Mouse (Mus musculus) liver, embryonic 15.5 days (tissue): Measurements from ENCODE around the gene Serpinc1. TPM values are rescaled to one million over a fixed set of nuclear protein-coding genes. Genes with fewer than 3 reads are reported as not detected.

Source experiments
- ATAC-seq: fragments of 200-750 bp; cut with Nextera tagmentation; 2 replicates; pipeline ENCODE4 v1.8.0; 2017; ENCODE audit warnings: moderate number of reproducible peaks, mild to moderate bottlenecking, moderate library complexity; ENCODE audit not compliant: insufficient read depth
- H3K27ac ChIP-seq: fragments of 300-500 bp; sonication (generic); replicated peaks from 2 replicates; pipeline ENCODE4 v1.5.1; 2015; ENCODE audit warnings: mild to moderate bottlenecking, inconsistent platforms
- H3K27me3 ChIP-seq: fragments of 300-500 bp; sonication (generic); 2 replicates; pipeline ENCODE4 v1.6.1; 2015; ENCODE audit warnings: mild to moderate bottlenecking, inconsistent platforms
- H3K36me3 ChIP-seq: fragments of 300-500 bp; sonication (generic); replicated peaks from 2 replicates; pipeline ENCODE4 v1.6.1; 2015; ENCODE audit warnings: moderate library complexity, mild to moderate bottlenecking, inconsistent platforms
- H3K4me1 ChIP-seq: fragments of 300-500 bp; sonication (generic); replicated peaks from 2 replicates; pipeline ENCODE4 v1.6.1; 2015; ENCODE audit warnings: inconsistent platforms
- H3K4me2 ChIP-seq: fragments of 300-500 bp; sonication (generic); 2 replicates; pipeline ENCODE4 v1.6.1; 2015; ENCODE audit warnings: moderate library complexity, mild to moderate bottlenecking, inconsistent platforms
- H3K4me3 ChIP-seq: fragments of 300-500 bp; sonication (generic); replicated peaks from 2 replicates; pipeline ENCODE4 v1.5.1; 2015; ENCODE audit warnings: mild to moderate bottlenecking, inconsistent platforms
- H3K9ac ChIP-seq: fragments of 300-500 bp; sonication (generic); 2 replicates; pipeline ENCODE4 v1.6.1; 2015; ENCODE audit warnings: moderate library complexity, mild to moderate bottlenecking, inconsistent platforms
- H3K9me3 ChIP-seq: fragments of 300-500 bp; sonication (generic); replicated peaks from 2 replicates; pipeline ENCODE4 v1.6.1; 2016; ENCODE audit warnings: inconsistent platforms
- WGBS: fragments of 180-500 bp; shearing (Covaris S2); methylation state at CpG from one replicate; pipeline ENCODE4 v1.1.7; 2015; ENCODE audit warnings: mixed read lengths; ENCODE audit not compliant: insufficient replicate concordance; 5-methylcytosine and 5-hydroxymethylcytosine counted together
- polyA plus RNA-seq: library from polyadenylated mRNA; unstranded; fragments of >200 nt; fragmentation: Nextera tagmentation; extraction: Ambion mirVana; gene quantifications from 2 replicates; pipeline ENCODE4 v1.2.1, GENCODE M21; 2015

The Serpinc1 gene
- polyA plus RNA-seq = 916 and 1,075 TPM in 2 replicates

DNA sequence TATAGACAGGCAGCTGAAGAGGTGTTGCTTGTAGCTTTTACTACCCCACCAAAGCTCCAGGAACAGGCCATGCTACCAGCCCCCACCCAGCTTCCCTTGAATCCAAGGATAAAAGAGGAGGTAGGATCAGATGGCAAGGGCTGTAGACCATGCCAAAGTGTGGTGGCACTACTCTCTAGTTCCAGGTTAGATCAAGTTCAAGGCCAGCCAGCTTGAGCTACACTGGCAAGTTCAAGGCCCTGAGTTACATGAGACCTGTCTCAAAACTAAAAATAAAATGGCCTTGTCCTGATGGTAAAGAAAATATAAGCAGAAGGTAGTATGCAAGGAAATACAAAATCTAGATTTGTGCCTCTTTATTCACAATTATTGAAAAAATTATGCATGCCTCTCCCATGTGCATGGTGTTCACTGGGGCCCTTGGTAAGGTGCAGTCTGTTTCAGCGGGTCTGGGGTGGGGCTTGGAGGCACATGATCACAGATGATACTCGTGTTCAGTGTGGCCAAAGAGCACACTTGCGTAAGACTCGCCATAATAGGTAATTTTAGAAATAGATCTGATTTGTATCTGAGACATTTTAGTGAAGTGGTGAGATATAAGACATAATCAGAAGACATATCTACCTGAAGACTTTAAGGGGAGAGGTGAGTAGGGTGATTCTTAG is at the start of gene Serpinc1:
Serpinc1 (plus strand) TSS at position 515 of the 665 bp plus-strand sequence.
- H3K27ac ChIP-seq = no peak within 1 kb of the TSS
- H3K9ac ChIP-seq = no peak within 1 kb of the TSS
- 63% methylated on average over 4 of the region's 4 CpGs for WGBS
- no peaks in the 10 kb centered on the region; the same call in 1 of the 2 replicates for H3K4me1 ChIP-seq
- H3K4me3 ChIP-seq = no peak within 1 kb of the TSS
- no peak for ATAC-seq
- 0 out of 2 replicates have a peak, but pooled peaks cover 9% of the 10 kb centered on the region for H3K36me3 ChIP-seq
- H3K9me3 ChIP-seq = no peaks in the 10 kb centered on the region
- H3K4me2 ChIP-seq = no peak within 1 kb of the TSS
- H3K27me3 ChIP-seq = no peaks in the 10 kb centered on the region

DNA sequence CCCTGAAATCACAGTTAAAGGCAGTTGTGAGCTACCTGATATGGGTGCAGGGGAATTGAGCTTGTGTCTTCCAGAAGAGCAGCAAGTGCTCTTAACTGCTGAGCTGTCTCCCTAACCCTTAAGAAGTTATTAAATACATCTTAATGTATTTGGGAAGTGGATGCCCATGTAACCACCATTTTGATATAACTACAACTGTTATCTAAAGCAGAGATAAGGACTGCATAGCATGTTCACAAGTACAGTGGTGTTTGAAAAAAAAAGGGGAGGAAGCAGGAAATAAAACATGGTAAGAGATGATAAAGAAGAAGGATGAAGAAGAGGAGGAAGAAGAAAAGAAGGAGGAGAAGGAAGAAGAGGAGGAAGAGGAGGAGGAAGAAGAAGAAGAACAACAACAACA is 47.1 kb upstream of the Serpinc1 start:
- H3K4me2 ChIP-seq = no peak overlapping the region
- no peak overlapping the region for H3K4me3 ChIP-seq
- H3K4me1 ChIP-seq = no peaks in the 10 kb centered on the region
- no peak for ATAC-seq
- no peak overlapping the region for H3K27ac ChIP-seq
- H3K9me3 ChIP-seq = no peaks in the 10 kb centered on the region
- H3K36me3 ChIP-seq = peaks cover 17% of the 10 kb centered on the region
- no peak overlapping the region for H3K9ac ChIP-seq
- no peaks in the 10 kb centered on the region for H3K27me3 ChIP-seq

DNA sequence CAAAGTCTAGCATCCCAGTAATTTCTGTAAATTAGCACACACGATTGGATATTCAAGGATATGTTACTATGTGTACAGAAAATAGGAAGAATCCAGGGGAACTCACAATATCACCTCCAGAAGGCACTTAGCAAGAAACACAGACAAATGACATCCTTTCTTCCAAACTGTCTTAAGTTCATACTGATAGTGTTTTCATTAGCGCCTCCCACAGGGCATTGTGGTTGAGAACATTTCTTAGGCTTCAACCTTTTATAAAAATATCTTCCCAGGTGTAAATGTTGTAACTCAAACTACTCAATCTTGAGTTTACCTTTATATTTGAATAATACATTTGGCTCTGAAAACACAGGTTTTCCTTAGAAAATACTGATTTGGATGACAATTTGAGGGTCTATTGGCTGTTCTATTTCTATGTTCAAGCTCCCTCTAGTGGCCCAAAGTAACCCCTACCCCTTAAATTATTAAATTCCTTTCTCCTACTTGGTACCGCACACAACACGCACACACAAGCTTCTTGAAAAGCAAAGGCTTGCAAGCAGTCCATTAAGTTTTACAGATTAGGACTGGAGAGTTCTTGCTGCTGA is 44.4 kb upstream of the Serpinc1 start:
- H3K27ac ChIP-seq = no peak overlapping the region
- no peak overlapping the region for H3K4me3 ChIP-seq
- H3K36me3 ChIP-seq = peaks cover 36% of the 10 kb centered on the region
- H3K4me2 ChIP-seq = no peak overlapping the region
- no peaks in the 10 kb centered on the region for H3K27me3 ChIP-seq
- no peaks in the 10 kb centered on the region for H3K9me3 ChIP-seq
- WGBS = 78% methylated on average over 4 of the region's 4 CpGs
- H3K9ac ChIP-seq = no peak overlapping the region
- H3K4me1 ChIP-seq = no peaks in the 10 kb centered on the region
- ATAC-seq = no peak

DNA sequence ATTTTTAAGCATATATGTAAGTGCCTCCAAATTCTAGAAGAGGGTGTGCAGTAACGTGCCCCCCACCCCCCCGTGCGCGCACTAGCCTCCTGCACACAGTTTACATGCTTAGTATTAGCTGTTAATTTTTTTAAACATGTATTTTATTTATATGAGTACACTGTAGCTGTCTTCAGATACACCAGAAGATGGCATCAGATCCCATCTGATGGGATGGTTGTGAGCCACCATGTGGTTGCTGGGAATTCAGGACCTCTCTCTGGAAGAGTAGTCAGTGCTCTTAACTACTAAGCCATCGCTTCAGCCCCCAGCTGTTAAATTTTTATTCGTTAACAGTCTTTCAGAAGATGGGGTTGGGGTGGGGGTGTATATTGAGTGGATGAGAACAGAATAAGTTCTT is 42.8 kb upstream of the Serpinc1 start:
- Histone ChIP-seq H3K9ac (no peak overlapping the region), H3K4me1 (no peaks in the 10 kb centered on the region), H3K4me3 (no peak overlapping the region), H3K36me3 (peaks cover 38% of the 10 kb centered on the region), H3K4me2 (no peak overlapping the region), H3K27me3 (no peaks in the 10 kb centered on the region), H3K27ac (no peak overlapping the region), H3K9me3 (no peaks in the 10 kb centered on the region)
- ATAC-seq = no peak
- 87% methylated on average over 6 of the region's 6 CpGs for WGBS

DNA sequence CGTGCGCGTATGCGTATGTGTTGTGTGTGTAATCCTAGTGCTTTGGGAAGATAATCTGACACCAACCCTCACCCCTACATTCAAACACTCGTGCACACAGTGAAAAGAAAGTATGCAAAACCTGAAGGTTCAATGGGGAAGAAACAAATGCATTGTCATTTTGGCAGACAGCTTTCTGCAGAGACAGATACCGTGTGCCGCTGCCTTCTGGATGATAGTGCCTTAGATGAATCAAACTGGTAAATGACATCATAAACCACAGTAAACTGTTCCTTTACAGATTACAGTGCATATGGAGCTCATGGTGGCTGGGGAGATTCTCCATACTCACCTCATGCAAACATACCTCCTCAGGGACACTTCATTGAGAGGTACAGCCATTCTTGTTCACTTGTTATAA is 15.2 kb upstream of the Serpinc1 start:
- no peaks in the 10 kb centered on the region for H3K9me3 ChIP-seq
- no peaks in the 10 kb centered on the region for H3K27me3 ChIP-seq
- H3K9ac ChIP-seq = no peak overlapping the region
- H3K4me2 ChIP-seq = no peak overlapping the region
- H3K4me3 ChIP-seq = no peak overlapping the region
- no peak overlapping the region for H3K27ac ChIP-seq
- H3K36me3 ChIP-seq = peaks cover 80% of the 10 kb centered on the region
- no peak for ATAC-seq
- 65% methylated on average over 7 of the region's 7 CpGs for WGBS
- no peaks in the 10 kb centered on the region for H3K4me1 ChIP-seq

DNA sequence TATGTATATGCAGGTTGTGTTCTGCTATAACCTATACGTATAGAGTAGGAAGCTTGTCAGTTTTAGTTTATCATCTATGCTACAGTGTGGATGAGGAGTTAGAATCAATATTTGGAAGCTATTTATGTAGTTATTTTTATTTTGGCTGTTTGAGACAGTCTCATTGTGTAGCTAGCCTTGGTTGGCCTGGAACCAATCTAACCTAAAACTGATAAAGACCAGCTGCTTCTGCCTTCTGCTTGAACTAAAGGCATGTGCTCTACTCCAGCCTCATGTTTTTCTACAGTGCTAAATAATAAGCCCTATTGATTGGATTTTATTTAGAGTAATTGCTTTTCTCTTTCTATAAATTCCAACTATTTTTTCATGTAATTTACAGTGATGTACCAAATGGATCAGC is 11.1 kb upstream of the Serpinc1 start:
- Histone ChIP-seq H3K4me2 (no peak overlapping the region), H3K4me1 (no peaks in the 10 kb centered on the region), H3K27me3 (no peaks in the 10 kb centered on the region), H3K36me3 (peaks cover 74% of the 10 kb centered on the region), H3K27ac (no peak overlapping the region), H3K9me3 (no peaks in the 10 kb centered on the region), H3K4me3 (no peak overlapping the region), H3K9ac (no peak overlapping the region)
- WGBS = 80% methylated on average over 1 of the region's 1 CpGs
- no peak for ATAC-seq

DNA sequence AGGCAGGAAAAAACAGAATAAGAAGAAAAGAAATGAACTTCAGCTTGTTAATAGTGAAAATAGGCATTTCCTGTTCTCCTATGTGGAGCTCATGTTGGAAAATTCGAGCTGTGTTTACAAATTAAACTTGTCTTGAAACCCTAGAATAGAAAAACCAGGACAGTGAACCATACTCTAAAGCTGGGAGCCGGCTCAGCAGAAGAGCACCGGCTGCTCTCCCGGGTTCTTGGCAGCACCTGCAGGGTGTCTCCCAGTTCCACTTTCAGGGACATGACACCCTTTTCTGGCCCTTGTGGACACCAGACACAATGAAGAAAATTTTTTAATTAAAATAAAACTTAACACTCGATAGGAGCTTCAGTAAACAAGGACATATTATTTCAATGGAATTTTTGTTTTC is 9.7 kb upstream of the Serpinc1 start:
- Histone ChIP-seq H3K4me2 (no peak overlapping the region), H3K9me3 (no peaks in the 10 kb centered on the region), H3K4me1 (no peaks in the 10 kb centered on the region), H3K27me3 (no peaks in the 10 kb centered on the region), H3K9ac (no peak overlapping the region), H3K36me3 (peaks cover 60% of the 10 kb centered on the region), H3K4me3 (no peak overlapping the region), H3K27ac (no peak overlapping the region)
- ATAC-seq = no peak
- 79% methylated on average over 5 of the region's 5 CpGs for WGBS

DNA sequence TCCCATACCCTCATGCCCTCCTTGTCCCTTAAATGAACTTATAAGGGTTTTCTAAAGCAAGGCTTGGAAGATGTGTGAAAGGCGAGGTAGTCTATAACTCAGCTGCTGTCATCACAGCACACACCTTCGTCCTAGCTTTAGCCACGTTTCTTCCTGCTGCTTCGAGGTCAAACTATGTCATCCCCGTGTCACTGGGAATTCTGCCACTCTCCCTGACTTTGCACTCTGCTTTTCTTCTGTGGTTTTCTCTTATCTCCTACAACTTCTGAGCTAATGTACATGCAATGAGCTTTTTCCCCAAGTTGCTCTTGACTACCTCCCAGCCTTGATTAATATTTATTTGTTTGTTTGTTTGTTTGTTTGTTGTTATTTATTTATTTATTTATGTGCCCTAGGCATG is 1.6 kb downstream of the Serpinc1 start:
- H3K9me3 ChIP-seq = no peaks in the 10 kb centered on the region
- peak overlapping the region; percentile 58 for H3K27ac ChIP-seq
- no peak overlapping the region for H3K4me3 ChIP-seq
- WGBS = 42% methylated on average over 5 of the region's 5 CpGs
- no peaks in the 10 kb centered on the region; the same call in 1 of the 2 replicates for H3K4me1 ChIP-seq
- no peaks in the 10 kb centered on the region for H3K27me3 ChIP-seq
- 0 out of 2 replicates have a peak, but pooled peaks cover 4% of the 10 kb centered on the region for H3K36me3 ChIP-seq
- no peak for ATAC-seq
- H3K4me2 ChIP-seq = no peak overlapping the region
- H3K9ac ChIP-seq = no peak overlapping the region

DNA sequence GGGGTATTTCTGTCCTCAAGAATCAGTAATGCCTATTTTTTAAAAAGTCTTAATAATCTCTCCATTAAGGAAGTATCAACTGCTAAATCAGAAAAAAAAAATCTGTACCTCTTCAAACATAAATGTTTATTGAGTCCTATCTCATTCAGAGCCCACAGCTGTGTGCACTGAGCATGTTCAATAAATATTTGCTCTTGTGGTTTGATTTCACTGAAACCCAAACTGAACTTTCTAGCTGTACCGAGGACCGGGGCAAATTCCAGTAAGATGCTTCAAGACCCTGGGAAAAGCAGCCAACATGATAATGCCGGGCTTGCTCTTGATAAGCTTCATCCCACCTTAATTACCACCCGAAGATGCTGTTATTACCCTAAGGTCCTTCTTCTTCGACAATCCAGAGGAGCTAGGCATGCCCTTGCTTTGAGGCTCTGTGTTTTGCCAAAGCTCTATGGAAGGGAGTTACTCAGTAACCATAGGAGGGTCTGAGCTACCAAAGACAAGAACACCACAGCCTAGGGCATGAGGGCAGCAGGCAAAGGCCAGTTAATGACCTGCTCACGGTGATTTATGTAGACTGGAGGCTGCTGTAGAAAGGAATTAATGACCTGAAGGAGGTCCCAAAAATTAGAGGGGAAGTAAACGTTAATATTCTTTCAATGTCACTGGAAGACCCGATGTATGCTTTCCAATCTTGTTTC is 2.3 kb downstream of the Serpinc1 start:
- Histone ChIP-seq H3K9ac (no peak overlapping the region), H3K27me3 (no peaks in the 10 kb centered on the region), H3K36me3 (no peaks in the 10 kb centered on the region), H3K27ac (peak overlapping the region; percentile 75), H3K4me3 (no peak overlapping the region), H3K9me3 (no peaks in the 10 kb centered on the region), H3K4me2 (no peak overlapping the region), H3K4me1 (peaks cover under 1% of the 10 kb centered on the region)
- 64% methylated on average over 8 of the region's 8 CpGs for WGBS
- ATAC-seq = peak; percentile 60

DNA sequence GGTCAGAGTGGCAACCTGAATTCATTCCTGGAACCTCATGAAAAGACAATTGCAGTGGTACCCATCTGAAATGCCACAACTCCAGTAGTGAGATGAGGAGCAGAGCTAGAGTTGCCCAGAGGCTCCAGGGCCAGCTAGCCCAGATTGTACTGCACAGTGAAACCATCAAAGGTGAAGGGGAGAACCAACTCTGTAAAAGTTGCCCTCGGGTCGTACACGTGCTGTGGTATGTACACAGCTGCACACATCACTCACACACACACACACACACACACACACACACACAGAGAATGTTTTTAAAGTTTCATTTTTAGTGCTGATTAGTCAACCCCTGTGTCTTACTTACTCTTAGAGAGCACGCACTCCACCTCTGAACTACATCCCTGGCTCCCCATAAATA is 3.0 kb downstream of the Serpinc1 start:
- no peaks in the 10 kb centered on the region for H3K9me3 ChIP-seq
- peak overlapping the region; percentile 75 for H3K27ac ChIP-seq
- ATAC-seq = peak; percentile 26
- 72% methylated on average over 4 of the region's 4 CpGs for WGBS
- no peak overlapping the region for H3K9ac ChIP-seq
- no peaks in the 10 kb centered on the region for H3K27me3 ChIP-seq
- H3K4me2 ChIP-seq = no peak overlapping the region
- H3K4me3 ChIP-seq = no peak overlapping the region
- no peaks in the 10 kb centered on the region for H3K36me3 ChIP-seq
- peaks cover 7% of the 10 kb centered on the region for H3K4me1 ChIP-seq

DNA sequence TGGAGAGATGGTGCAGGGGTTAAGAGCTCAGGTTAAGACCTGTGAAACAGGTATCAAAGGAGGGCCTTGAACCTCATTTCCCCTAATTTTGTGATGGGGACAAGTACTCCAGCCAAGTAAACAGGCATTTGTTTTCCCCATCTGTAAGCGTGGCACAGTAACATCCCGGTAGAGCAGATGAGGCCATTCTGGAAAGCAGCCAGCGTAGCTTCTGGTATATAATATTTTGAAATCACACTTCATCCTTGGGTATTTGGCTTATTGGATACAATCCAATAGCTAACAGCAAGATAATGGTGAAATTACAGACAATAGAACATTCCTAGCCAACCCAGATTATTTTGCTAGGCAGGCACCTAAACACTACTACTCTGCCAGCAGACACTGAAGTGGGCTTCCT is 4.5 kb downstream of the Serpinc1 start:
- H3K27me3 ChIP-seq = no peaks in the 10 kb centered on the region
- WGBS = 63% methylated on average over 3 of the region's 3 CpGs

More for the DNA sequence above, 4.5 kb downstream of the Serpinc1 start:
- Histone ChIP-seq H3K4me3 (no peak overlapping the region), H3K36me3 (no peaks in the 10 kb centered on the region), H3K27ac (no peak overlapping the region), H3K9ac (no peak overlapping the region), H3K4me2 (no peak overlapping the region), H3K4me1 (peaks cover 8% of the 10 kb centered on the region), H3K9me3 (no peaks in the 10 kb centered on the region)
- no peak for ATAC-seq
